Mouse (Mus musculus) embryonic facial prominence, embryonic 13.5 days (tissue): ENCODE results near the gene Gm9837. TPM values are rescaled to one million over a fixed set of nuclear protein-coding genes. Genes with fewer than 3 reads are reported as not detected.
A peak's percentile ranks its signal among the peaks of the same experiment; 100 is the strongest.

Experiments
- ATAC-seq: fragments of 200-750 bp; cut with Nextera tagmentation; 2 replicates; pipeline ENCODE4 v1.8.0; 2017; ENCODE audit warnings: low read depth; ENCODE audit not compliant: insufficient number of reproducible peaks, insufficient read depth, low FRiP score, low TSS enrichment
- H3K27ac ChIP-seq: fragments of 300-500 bp; sonication (generic); 2 replicates; pipeline ENCODE4 v1.5.1; 2015; ENCODE audit warnings: moderate library complexity, mild to moderate bottlenecking, inconsistent platforms
- H3K27me3 ChIP-seq: fragments of 300-500 bp; sonication (generic); 2 replicates; pipeline ENCODE4 v1.6.1; 2015; ENCODE audit warnings: mild to moderate bottlenecking, inconsistent platforms
- H3K36me3 ChIP-seq: fragments of 300-500 bp; sonication (generic); 2 replicates; pipeline ENCODE4 v1.6.1; 2015; ENCODE audit warnings: mild to moderate bottlenecking, inconsistent platforms
- H3K4me1 ChIP-seq: fragments of 300-500 bp; sonication (generic); 2 replicates; pipeline ENCODE4 v1.6.1; 2015; ENCODE audit warnings: inconsistent platforms
- H3K4me2 ChIP-seq: fragments of 300-500 bp; sonication (generic); 2 replicates; pipeline ENCODE4 v1.6.1; 2015; ENCODE audit warnings: moderate library complexity, mild to moderate bottlenecking, inconsistent platforms
- H3K4me3 ChIP-seq: fragments of 300-500 bp; sonication (generic); 2 replicates; pipeline ENCODE4 v1.5.1; 2015; ENCODE audit warnings: mild to moderate bottlenecking, inconsistent platforms
- H3K9ac ChIP-seq: fragments of 300-500 bp; sonication (generic); 2 replicates; pipeline ENCODE4 v1.6.1; 2015; ENCODE audit warnings: mild to moderate bottlenecking, inconsistent platforms
- H3K9me3 ChIP-seq: fragments of 300-500 bp; sonication (generic); 2 replicates; pipeline ENCODE4 v1.6.1; 2016; ENCODE audit warnings: inconsistent platforms
- WGBS: fragments of 180-500 bp; shearing (Covaris S2); methylation state at CpG from one replicate; pipeline ENCODE4 v1.1.7; 2015; ENCODE audit warnings: mixed read lengths; 5-methylcytosine and 5-hydroxymethylcytosine counted together
- polyA plus RNA-seq: library from polyadenylated mRNA; unstranded; fragments of >200 nt; fragmentation: Nextera tagmentation; extraction: Ambion mirVana; gene quantifications from 2 replicates; pipeline ENCODE4 v1.2.1, GENCODE M21; 2015

Gene Gm9837
- polyA plus RNA-seq, 1 experiment from 2014 or later = not detected

DNA sequence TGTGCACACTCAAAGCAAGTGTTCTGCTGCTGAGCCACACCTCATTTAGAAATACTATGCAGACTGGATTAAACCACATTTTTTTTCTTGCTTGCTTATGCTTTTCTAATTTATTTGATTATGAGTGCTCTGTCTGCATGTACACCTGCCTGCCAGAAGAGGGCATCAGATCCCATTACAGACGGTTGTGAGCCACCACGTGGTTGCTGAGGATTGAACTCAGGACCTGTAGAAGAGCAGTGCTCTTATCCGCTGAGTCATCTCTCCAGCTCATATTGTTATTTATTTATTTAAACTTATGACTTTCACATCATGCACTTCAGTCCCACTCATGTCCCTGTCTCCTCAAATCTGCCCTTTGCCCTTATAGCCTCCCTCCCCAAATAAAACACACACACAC is 15.4 kb upstream of the Gm9837 start:
- Histone ChIP-seq H3K4me2 (no peak overlapping the region), H3K4me3 (no peak overlapping the region), H3K9me3 (no peaks in the 10 kb centered on the region; the same call in 1 of the 2 replicates), H3K36me3 (no peaks in the 10 kb centered on the region), H3K9ac (no peak overlapping the region), H3K4me1 (peaks cover 13% of the 10 kb centered on the region), H3K27ac (no peak overlapping the region), H3K27me3 (peaks cover 40% of the 10 kb centered on the region)
- ATAC-seq = no peak
- WGBS = 48% methylated on average over 3 of the region's 3 CpGs

DNA sequence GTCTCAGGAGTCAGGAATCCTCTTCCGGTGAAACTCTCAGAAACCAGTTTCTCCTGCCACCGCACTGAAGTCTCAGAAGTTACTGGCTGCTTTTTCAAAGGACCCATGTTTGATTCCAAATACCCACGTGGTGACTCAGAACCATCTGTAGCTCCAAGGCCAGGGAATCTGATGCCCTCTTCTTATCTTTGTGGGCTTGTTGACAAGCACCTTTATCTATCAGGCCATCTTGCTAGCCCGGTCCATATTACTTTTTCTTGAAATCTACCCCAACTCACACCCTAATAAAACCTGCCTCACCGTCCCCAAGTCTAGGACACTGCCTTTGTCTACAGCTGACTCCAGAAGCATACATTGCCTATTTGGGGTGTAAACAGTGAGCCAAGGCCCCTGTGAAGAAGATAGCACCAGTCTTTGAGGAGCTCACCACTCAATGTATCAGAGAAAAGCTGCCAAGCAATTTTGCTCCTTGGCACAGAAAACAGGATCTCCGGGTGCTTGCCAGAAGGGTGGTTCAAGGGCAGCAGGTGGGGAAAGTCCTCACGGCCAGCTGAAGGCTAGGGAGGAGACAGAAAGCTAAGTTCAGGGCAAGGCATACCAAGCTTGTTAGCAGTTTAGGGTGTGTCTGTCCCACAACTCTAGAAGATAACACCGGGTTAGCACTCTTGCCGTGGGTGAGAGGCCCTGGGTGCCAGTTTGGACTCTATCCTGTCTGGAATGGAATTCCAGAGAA is 13.0 kb upstream of the Gm9837 start:
- no peak for ATAC-seq
- H3K4me1 ChIP-seq = peaks cover 30% of the 10 kb centered on the region
- no peak overlapping the region for H3K9ac ChIP-seq
- peaks cover 64% of the 10 kb centered on the region for H3K27me3 ChIP-seq
- H3K4me3 ChIP-seq = no peak overlapping the region
- no peak overlapping the region for H3K4me2 ChIP-seq
- no peaks in the 10 kb centered on the region; the same call in 1 of the 2 replicates for H3K9me3 ChIP-seq
- WGBS = 72% methylated on average over 9 of the region's 9 CpGs
- H3K27ac ChIP-seq = no peak overlapping the region
- H3K36me3 ChIP-seq = no peaks in the 10 kb centered on the region

DNA sequence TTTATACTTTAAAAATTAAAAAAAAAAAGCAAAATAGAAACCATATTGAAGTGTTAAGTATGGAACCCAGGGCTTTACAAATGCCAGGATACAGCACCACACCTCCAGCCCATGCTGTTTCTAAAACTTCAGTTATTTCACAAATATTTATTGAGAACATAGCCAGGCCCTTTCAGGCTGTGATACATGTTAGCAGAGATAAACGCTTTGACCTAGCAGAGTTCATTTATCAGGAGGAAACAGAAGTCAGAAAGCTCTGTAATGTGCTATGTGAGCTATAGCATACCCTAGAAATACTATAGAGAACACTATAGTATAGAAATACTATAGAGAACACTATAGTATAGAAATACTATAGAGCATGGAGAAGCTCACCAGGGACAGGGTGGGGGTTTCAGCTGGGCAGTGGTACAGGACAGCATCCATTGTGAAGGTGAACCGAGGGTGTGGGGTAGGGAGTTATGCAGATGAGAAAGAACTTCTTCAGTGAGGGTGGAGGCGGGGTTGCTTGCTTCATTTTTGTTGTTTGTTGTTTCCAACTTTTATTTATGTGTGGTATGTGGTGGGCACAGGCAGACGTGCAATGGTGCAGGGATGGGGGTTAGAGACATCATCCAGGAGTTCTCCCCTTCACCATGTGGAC is 10.9 kb upstream of the Gm9837 start:
- H3K4me1 ChIP-seq = peaks cover 17% of the 10 kb centered on the region
- ATAC-seq = no peak
- no peak overlapping the region for H3K9ac ChIP-seq
- no peaks in the 10 kb centered on the region; the same call in 1 of the 2 replicates for H3K9me3 ChIP-seq
- no peaks in the 10 kb centered on the region for H3K36me3 ChIP-seq
- H3K4me2 ChIP-seq = no peak overlapping the region
- no peak overlapping the region for H3K27ac ChIP-seq
- 65% methylated on average over 4 of the region's 4 CpGs for WGBS
- H3K27me3 ChIP-seq = peaks cover 62% of the 10 kb centered on the region
- no peak overlapping the region for H3K4me3 ChIP-seq

- peaks cover 73% of the 10 kb centered on the region for H3K27me3 ChIP-seq
These were observed 9.6 kb upstream of the Gm9837 start, which contains the start of the genes Gm9945 and Sowaha for GRCm38 (mm10) chr11:53479783-53480301. TSS of gene Gm9945 (plus strand) at chr11:53480166. TSS of gene Sowaha (minus strand) at chr11:53480274.

GRCm38 (mm10) chr11:53479171-53479782 is 9.0 kb upstream of the Gm9837 start:
- Histone ChIP-seq H3K9ac (peak overlapping the region; percentile 53), H3K27ac (no peak overlapping the region), H3K9me3 (no peaks in the 10 kb centered on the region; the same call in 1 of the 2 replicates), H3K4me1 (peaks cover 25% of the 10 kb centered on the region), H3K27me3 (peaks cover 79% of the 10 kb centered on the region), H3K4me2 (peak overlapping the region; percentile 75), H3K36me3 (no peaks in the 10 kb centered on the region), H3K4me3 (peak overlapping the region; percentile 46)
- no peak for ATAC-seq
- 1% methylated on average over 62 of the region's 62 CpGs for WGBS

More at GRCm38 (mm10) chr11:53479783-53480301, 9.6 kb upstream of the Gm9837 start, which contains the start of the genes Gm9945 and Sowaha:
- no peak within 1 kb of the TSS for H3K27ac ChIP-seq
- 3% methylated on average over 40 of the region's 40 CpGs for WGBS
- H3K4me2 ChIP-seq = peak within 1 kb of the TSS; percentile 75
- 0 out of 2 replicates have a peak, but pooled peaks have one; percentile 28 for ATAC-seq
- no peaks in the 10 kb centered on the region for H3K36me3 ChIP-seq
- peak within 1 kb of the TSS; percentile 46 for H3K4me3 ChIP-seq
- peaks cover 25% of the 10 kb centered on the region for H3K4me1 ChIP-seq
- peak within 1 kb of the TSS; percentile 53 for H3K9ac ChIP-seq
- H3K9me3 ChIP-seq = no peaks in the 10 kb centered on the region; the same call in 1 of the 2 replicates

- Histone ChIP-seq H3K27me3 (peaks cover 86% of the 10 kb centered on the region), H3K4me1 (peaks cover 25% of the 10 kb centered on the region), H3K36me3 (no peaks in the 10 kb centered on the region), H3K9ac (peak overlapping the region; percentile 53), H3K4me2 (peak overlapping the region; percentile 75), H3K9me3 (no peaks in the 10 kb centered on the region; the same call in 1 of the 2 replicates), H3K27ac (no peak overlapping the region), H3K4me3 (peak overlapping the region; percentile 46)
- WGBS = 4% methylated on average over 78 of the region's 79 CpGs
- no peak for ATAC-seq
These were observed 8.3 kb upstream of the Gm9837 start for GRCm38 (mm10) chr11:53478383-53479170.

GRCm38 (mm10) chr11:53477833-53478232 is 7.6 kb upstream of the Gm9837 start:
- Histone ChIP-seq H3K4me3 (peak overlapping the region; percentile 46; the same call in 1 of the 2 replicates), H3K4me1 (peaks cover 25% of the 10 kb centered on the region), H3K36me3 (no peaks in the 10 kb centered on the region), H3K27ac (no peak overlapping the region), H3K27me3 (peaks cover 91% of the 10 kb centered on the region), H3K9me3 (no peaks in the 10 kb centered on the region; the same call in 1 of the 2 replicates), H3K4me2 (0 out of 2 replicates have a peak overlapping the region, but pooled peaks have one; percentile 75), H3K9ac (no peak overlapping the region)
- WGBS = 14% methylated on average over 7 of the region's 7 CpGs
- ATAC-seq = no peak

DNA sequence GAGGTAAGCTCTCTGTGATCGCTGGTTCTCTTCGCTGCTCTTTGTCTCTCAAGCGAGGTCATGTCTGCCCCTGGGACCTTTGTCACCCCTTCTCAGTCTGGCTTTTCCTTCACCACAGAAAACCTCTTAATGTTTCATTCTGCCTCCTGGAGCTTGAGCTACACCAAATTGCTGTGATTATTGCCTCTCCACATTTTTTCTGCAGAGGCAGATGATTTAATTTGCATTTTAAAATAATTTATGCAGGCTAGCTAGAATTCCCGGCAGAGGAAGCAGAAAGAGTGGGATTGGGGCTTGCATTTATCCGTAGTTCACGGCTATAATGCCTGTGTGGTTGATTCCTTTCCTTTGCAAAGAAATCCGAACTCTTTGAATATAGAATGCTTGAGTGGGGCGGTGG is 5.3 kb upstream of the Gm9837 start:
- no peak overlapping the region for H3K4me3 ChIP-seq
- peaks cover 87% of the 10 kb centered on the region for H3K27me3 ChIP-seq
- H3K27ac ChIP-seq = no peak overlapping the region
- H3K4me2 ChIP-seq = peak overlapping the region; percentile 39
- ATAC-seq = no peak
- no peaks in the 10 kb centered on the region for H3K36me3 ChIP-seq
- 20% methylated on average over 8 of the region's 8 CpGs for WGBS
- H3K9ac ChIP-seq = no peak overlapping the region
- no peaks in the 10 kb centered on the region; the same call in 1 of the 2 replicates for H3K9me3 ChIP-seq
- H3K4me1 ChIP-seq = peaks cover 32% of the 10 kb centered on the region

GRCm38 (mm10) chr11:53472709-53473108 is 2.4 kb upstream of the Gm9837 start:
- no peak overlapping the region for H3K9ac ChIP-seq
- H3K36me3 ChIP-seq = no peaks in the 10 kb centered on the region
- WGBS = 75% methylated on average over 3 of the region's 3 CpGs
- H3K27ac ChIP-seq = no peak overlapping the region
- no peaks in the 10 kb centered on the region for H3K9me3 ChIP-seq
- no peak overlapping the region for H3K4me3 ChIP-seq
- H3K27me3 ChIP-seq = peaks cover 74% of the 10 kb centered on the region
- ATAC-seq = no peak
- H3K4me2 ChIP-seq = no peak overlapping the region
- H3K4me1 ChIP-seq = peaks cover 23% of the 10 kb centered on the region

GRCm38 (mm10) chr11:53469294-53469967 is 848 bp downstream of the Gm9837 start:
- Histone ChIP-seq H3K36me3 (0 out of 2 replicates have a peak, but pooled peaks cover 3% of the 10 kb centered on the region), H3K9me3 (no peaks in the 10 kb centered on the region), H3K27me3 (peaks cover 77% of the 10 kb centered on the region), H3K27ac (peak overlapping the region; percentile 48), H3K4me3 (peak overlapping the region; percentile 23), H3K4me1 (peaks cover 28% of the 10 kb centered on the region), H3K9ac (peak overlapping the region; percentile 32; the same call in 1 of the 2 replicates), H3K4me2 (peak overlapping the region; percentile 52)
- ATAC-seq = no peak
- 18% methylated on average over 16 of the region's 16 CpGs for whole genome bisulfite sequencing
